Mouse (Mus musculus) 3134 (cell line): Measurements from ENCODE around the gene Epb41.

Source experiments
- DNase-seq: peaks from one replicate; pipeline ENCODE4 v3.0.0-alpha.2; 2011; ENCODE audit warnings: low spot score; ENCODE audit not compliant: insufficient read length; ENCODE audit errors: extremely low read depth

The Epb41 gene

GRCm38 (mm10) chr4:131901090-131901489 is 174.0 kb downstream of the Epb41 start:
- no peak for DNase-seq

- no peak for DNase-seq
Measured at GRCm38 (mm10) chr4:131899180-131899554, 176.0 kb downstream of the Epb41 start.

DNA sequence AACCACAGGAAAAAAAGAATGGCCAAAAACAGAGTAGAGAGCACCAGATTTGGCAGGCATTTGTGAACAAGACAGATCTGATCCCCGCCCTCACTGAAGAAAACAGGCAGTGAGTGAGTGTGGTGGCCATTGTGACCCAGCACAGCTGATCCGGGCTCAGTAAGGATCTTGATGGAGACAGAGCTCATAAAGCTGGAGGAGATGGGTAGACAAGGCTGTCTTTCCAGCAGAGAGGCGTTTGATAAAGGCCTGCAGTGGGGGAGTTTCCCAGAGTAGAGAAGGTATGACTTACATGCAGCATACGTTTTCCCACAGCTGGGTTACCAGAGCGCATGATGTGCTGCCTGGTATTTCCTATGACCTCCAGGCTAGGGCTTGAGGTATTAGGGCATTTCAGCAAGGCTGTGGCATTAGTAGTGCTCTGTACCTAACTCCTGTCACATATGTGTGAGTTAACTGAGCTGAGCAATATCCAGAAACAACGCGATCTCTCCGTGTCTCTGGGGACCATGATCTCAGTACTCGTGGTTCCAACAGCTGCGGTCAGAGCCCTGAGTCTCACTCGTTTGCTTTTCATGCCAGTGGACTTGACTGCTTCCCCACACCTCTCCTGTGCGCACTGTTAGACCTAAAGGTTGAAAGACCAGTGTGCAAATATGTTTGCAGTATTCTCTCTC is 176.5 kb downstream of the Epb41 start:
- no peak for DNase-seq

- DNase-seq: no peak
Measured at GRCm38 (mm10) chr4:131897787-131898186, 177.3 kb downstream of the Epb41 start.

DNA sequence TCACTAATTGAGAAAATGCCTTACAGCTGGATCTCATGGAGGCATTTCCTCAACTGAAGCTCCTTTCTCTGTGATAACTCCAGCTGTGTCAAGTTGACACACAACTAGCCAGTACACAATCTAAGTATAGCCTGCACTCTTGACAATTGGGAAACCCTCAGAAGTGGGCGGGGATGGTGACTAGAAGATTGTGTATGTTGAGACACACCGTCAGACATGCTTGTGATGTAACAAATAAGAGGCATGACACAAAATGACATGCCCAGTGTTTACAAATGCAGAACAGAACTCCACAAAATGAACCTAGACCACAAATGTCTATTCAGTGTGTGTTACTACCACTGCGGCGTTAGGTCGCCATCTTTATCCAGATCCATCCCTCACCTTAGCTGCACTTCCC is 178.0 kb downstream of the Epb41 start:
- no peak for DNase-seq

DNA sequence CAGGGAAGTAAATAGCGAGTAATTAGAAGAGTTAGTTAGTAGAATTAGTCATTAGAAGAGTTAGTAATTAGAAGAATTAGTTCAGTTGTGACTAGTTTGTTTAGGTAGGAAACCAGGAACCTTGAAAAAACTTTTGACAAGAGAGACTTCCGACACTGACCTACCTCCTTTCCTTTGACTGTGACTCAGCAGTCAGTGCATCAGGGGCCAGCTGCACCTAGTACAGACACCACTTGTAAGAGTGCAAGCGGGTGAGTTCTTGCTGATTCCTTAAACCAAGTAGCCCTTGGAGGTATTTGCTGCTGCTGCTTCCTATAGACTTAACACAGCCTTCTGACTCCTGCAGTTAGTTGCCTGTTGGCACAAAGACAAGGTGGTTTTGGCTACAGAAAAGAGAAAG is 184.4 kb downstream of the Epb41 start:
- no peak for DNase-seq

DNA sequence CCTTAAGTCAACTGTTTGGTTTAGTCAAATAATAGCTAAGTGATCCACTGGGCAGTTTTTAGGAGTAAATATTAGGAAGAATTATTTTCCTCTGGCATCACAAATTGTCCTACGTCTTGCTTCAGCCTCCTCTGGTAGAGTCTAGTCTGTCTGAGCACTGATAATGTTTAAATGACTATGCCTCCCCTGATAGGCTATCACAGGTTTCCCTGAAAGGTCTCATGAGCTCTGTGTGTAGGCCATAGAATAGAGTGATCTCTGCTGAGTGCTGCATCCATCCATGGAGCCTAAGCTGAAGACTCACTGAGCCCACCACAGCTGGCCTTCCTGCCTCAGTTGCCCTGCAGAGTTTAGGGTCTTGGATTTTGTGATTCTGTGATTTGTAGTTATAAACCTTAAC is 186.6 kb downstream of the Epb41 start:
- DNase-seq: no peak

- no peak for DNase-seq
Measured at GRCm38 (mm10) chr4:131885376-131885775, 189.7 kb downstream of the Epb41 start.

- no peak for DNase-seq
Measured at GRCm38 (mm10) chr4:131883571-131883970, 191.6 kb downstream of the Epb41 start.

GRCm38 (mm10) chr4:131881306-131881705 is 193.8 kb downstream of the Epb41 start:
- DNase-seq: no peak

GRCm38 (mm10) chr4:131879692-131880091 is 195.4 kb downstream of the Epb41 start:
- no peak for DNase-seq

DNA sequence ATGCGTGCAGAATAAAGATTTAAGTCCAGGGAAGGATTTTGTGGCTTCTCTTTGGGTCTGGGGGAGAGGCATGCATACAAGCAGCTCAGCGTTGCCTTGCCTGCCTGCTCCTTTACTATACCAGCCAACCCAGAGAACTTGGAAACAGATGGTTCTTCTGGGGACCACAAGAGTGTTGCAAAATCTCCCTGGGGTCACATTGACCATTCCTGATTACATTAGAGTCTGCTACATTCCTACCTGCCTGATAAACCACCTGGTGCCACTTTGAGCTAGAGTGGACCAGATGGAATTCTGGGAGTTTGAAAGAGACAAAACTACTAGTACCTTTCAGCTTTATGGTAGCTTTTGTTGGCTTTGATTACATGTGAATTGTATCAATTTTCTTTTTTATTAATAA is 198.3 kb downstream of the Epb41 start:
- DNase-seq: no peak

GRCm38 (mm10) chr4:131875242-131875641 is 199.9 kb downstream of the Epb41 start:
- DNase-seq: no peak

DNA sequence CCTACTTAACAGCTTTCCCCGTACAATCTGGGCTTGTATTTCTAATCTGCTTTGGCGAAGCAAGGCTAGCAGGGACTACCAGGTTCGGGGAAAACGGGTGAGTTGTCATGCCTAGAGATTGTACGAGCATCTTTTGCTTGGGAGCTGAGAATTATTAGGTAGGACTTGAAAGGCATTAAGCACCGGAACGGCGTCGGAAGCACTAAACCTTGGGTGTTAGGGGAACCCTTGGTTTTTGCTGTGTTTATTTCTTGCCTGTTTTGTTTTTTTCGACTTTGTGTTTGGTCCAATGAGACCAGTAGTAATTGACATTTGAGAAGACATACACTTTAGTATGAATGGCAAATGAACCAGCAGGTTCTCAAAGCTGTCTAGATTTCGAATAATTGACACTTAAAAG is 200.6 kb downstream of the Epb41 start:
- no peak for DNase-seq

DNA sequence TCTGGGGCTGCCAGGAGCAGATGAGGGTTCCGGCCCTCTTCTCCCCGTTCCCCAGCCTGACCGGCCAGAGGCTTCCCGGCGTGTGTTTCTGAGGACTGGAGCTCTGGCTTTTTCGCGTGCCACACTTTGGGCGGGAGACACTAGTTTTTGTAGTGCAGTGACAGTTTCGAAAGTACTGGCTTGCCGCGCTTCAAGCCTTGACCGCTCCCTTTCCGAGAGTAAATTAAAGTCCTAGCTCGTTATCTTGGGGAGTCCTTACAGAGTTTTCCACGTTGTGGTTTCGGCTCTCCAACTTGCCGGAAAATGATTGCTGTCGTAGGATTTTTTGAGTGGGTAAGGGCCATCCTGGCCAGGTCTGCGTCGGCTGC is 201.0 kb downstream of the Epb41 start:
- DNase-seq: no peak
